Mouse (Mus musculus): ENCODE measurements around the gene Smurf2.

The Smurf2 gene

DNA sequence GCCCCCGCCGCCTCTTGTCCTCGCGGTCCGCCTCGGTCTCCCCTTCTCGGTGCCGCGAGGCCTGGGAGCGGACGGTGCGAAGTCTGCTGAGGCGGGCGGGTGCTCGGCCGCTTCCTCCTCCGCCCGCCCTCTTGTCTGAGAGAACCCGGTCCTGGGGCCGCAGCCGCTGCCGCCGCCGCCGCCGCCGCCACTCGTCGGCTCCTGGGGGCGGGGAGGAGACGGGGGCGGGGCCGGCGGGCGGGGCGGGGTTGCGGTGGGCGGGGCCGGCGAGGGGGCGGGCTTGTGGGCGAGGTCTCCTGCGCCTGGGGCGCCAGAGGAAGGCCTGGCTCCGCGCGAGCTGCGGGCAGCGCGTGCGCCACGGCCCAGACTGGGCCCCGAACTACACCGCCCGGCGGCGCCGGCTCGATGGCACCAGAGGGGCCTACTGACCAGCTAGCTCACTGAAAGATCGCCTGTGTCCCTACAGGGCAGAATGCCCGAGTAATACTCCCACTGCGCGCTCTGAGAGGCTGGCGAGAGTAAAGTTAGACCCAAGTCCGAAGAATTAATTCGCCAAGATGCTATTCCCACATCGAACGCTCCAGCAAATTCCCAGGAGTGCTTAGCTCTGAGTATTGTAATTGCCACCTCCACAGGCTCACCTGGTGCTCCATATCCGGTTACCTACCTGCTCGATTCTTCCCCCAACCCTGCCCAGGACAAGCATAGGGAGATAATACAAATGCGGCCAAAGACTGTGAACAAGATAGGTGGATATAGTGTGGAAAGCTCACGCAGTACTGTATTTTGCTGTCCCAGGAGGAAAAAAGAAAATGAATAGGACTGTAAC lies at the start of gene Smurf2:
Gene Smurf2 (minus strand): TSS at position 165 of the 829 bp plus-strand sequence.
- DNase-seq (ENCODE audit: low spot score): peak; percentile 89

DNA sequence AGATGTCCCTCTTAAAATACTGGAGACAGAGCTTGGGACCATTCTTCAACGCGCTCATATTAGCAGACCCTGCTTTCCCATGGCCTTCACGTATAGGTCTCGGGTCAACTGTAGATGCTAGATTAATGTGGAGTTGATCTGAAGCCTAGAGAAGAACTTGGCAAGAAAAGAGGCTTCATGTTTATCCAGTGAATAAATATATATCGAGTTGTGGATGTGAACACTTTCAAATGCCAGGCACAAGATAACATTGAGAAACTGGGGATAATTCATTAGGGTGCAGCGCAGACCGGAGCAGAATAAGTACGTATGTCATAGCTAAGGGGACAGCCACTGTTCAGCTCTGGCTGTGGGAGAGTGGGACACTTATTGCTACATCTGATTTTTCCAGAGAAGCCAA lies 49.3 kb upstream of the Smurf2 start:
- DNase-seq (ENCODE audit: low spot score): no peak

DNA sequence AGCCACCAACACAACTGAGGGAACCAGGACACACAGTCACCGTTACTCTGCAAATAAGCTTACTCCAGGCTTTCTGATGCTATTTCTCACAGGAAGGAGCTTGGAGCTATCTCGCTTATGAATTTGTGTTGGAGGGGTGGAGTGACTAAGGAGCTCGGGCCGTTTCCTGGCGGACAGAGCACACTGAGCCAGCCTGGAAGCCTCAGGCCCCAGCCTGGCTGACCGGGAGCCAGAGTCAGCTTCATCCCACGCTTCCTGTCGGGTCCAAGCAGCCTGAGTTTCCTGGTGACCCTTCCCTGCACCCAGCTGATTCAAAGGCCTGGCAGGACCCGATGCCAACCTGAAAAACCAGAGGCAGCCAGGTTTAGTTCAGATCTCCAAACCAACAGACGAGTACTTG lies 47.1 kb upstream of the Smurf2 start:
- DNase-seq (ENCODE audit: low spot score): no peak

DNA sequence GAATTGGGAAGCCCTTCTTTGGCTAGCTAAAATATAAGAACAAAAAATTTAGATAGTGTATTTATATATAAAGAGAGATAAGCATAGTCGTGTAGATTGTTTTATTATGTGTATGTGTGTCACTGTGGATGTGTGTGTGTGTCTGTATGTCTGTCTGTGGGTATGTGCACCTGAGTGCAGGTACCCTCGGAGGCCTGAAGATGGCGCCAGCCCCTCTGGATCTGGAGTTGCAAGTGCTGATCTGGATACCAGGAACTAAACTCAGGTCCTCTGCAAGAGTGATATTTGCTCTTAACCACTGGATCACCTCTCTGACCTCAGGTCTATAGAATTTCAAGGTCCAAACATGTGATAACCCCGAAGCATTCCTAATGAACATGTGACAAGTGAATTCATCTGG lies 45.4 kb upstream of the Smurf2 start:
- DNase-seq (ENCODE audit: low spot score): no peak

DNA sequence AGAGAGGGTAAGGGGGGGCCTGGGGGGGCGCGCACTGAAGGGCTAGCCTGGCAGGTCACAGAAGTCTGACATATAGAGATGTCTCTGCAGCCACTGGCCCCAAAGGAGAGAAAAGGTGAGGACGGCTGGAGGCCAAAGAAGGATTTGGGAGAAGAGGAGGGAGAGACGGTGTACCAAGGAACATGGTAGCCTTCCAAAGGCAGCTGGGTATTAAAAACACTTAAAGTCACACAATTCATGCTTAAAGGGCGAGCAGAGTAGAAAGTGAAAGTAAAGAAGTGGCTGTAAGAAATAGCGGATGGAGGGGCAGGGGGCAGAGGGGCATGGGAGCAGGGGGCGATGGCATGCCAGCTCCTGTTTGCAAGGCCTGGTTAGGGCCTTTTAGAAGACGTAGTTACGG lies 41.8 kb upstream of the Smurf2 start:
- DNase-seq (ENCODE audit: low spot score): peak; percentile 43

DNA sequence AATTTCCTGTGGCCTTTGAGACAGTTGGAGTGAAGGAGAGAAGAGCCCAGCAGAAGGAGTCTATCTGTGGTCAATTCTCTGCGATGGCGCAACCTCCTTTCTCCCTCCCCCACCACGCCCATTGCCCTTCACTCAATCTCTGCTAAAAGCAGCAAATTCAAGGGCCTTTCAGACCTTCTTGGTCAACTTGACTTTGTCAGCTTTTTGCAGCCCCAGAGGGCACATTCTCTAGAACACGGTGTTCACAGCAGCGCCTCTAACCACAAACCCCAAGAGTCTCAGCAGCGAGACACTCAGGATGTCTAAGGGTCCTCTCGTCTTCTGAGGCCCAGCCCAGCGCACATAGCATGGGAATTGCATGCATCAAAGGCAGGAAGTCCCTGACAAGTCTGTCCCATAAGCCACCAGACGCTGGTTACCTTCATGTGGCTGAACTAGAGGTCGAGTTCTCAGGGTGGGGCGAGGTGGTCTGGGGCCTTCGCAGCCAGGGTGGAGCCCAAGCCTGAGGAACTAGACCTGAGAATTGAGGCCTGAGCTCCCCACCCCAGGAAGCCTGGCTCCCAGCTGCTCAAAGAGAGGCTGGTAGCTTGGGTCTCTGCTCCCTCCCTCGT lies 41.1 kb upstream of the Smurf2 start:
- no peak for DNase-seq (ENCODE audit: low spot score)

DNA sequence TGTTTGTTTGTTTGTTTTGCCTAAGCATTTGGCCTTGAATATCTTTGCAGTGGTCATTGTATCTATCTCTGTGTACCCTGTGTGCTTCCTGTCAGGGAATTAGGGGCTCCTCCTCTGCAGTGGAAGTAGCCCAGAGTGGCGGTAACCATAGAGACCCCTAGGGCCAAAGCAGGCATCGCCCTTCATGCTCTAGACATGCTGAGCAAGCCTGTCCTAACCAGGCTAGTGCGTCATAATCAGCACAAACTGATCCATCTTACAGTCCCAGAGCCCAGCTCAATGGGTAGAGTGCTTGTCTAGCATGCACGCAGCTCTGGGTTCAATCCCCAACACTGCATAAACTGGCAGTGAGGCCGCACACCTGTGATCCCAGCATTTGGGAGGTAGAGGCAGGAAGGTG lies 38.6 kb upstream of the Smurf2 start:
- no peak for DNase-seq (ENCODE audit: low spot score)

DNA sequence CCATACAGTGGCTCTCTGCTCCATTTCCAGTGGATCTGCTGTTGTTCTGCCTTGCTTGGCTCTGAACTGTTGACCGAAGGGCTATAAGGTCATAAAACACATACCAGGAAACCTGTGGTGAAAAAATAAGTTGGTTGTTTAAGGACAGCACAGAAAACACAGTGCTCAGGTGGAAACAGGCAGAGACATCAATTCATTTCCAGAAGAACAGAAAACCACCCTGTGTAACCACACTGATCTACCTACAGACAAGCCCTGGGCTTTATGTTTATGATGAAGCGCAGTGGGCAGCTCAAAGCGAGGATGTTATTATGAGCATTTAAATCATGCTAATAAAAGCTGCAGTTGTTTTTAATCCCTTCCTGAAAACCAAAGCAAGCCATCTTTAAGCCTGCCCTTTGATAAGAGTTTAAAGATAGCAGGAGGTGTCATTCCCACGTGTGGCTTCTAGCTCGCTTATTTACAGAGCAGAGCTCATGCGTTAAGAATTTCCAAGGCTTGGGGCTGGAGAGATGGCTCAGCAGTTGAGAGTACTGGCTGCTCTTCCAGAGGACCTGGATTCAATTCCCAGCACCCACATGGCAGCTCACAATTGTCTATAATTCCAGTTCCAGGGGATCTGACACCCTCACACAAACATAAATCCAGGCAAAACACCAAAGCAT lies 38.0 kb upstream of the Smurf2 start:
- no peak for DNase-seq (ENCODE audit: low spot score)

DNA sequence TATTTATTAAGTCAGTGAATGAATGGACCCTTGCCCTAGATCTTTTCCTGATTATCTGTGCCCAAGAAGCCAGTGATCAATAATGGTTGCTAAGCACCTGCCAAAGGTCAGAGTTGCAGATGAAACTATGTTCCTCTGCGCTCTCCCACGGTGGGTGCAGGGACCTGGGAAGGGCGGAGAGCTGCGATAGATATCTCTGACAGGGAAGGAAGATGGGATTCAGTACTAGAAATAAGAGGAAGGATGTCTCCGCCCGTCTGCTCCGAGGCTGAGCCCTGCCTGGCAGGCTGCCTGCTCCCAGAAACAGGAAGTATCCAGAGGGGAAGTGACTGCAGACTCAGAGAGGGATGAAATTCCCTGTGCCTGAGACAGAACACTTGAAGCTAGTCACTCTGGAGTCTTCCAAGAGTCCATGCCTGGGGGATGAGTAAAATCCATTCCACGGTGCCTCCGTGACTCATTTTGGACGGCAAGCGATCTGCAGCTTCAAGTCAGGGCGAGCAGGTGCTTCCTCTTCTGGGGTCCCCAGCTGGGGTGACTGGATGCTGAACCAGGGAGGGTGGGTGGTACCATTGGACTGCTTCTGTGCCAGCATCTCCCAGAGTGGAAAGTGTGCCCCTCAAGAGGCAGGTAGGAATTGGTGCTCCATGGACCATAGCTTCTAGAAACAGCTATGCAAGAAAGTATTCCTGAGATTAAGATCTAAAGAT lies 36.9 kb upstream of the Smurf2 start:
- peak; percentile 49 for DNase-seq (ENCODE audit: low spot score)

DNA sequence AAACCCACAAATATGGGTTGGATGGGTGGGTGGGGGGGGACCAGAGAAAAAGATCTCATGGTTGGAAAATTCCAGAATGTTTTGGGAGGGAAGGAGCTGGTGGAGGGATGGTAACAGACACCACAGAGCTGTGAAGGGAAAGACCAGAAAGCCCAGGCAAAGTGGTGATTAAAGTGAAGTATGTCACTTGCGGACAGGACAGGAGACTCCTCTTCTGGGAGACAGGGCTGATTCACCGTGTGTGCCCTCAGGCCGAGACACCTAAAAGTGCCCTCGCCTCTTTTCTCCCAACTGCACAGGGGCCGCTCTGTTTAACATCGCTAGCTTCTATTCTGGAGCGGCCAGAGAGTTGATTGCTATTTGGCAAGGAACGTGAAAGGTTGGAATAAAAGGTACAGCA lies 34.1 kb upstream of the Smurf2 start:
- DNase-seq (ENCODE audit: low spot score): no peak

DNA sequence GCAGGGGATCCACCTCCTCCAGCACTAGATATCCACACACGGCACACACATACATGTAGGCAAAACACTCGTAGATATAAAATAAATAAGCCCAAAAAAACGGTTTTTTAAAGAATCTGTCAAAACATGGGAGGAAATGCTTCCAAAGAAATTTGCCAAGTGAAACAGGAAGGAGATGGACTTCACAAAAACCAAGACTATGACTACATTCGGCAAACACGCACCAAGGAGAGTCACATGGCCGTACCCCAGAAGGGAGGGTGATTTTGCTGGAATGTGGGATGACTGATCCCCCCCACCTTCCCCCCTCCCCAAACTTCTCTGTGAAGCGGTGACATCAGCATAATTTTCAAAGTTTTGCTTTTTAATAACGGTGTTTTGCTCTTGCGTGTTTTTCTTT lies 33.6 kb upstream of the Smurf2 start:
- DNase-seq (ENCODE audit: low spot score): no peak

DNA sequence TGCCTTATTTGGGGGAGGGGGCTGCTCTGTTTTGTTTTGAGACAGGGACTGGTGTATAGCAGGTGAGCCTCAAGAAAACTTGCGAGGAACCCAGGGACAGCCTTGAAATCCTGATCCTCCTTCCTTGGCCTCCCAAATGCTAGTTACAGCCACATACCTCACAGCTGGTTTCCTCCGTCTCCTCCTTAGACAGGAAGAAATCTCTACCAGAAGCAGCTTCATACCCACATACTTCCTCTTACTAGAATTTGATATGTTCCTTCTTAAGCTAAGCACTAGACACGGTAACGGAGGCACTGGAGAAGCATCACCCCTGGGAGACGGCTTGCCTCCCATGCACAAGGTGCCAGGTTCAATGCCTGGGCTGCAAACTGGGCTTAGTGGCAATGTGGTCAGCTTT lies 16.8 kb upstream of the Smurf2 start:
- no peak for DNase-seq (ENCODE audit: low spot score)

DNA sequence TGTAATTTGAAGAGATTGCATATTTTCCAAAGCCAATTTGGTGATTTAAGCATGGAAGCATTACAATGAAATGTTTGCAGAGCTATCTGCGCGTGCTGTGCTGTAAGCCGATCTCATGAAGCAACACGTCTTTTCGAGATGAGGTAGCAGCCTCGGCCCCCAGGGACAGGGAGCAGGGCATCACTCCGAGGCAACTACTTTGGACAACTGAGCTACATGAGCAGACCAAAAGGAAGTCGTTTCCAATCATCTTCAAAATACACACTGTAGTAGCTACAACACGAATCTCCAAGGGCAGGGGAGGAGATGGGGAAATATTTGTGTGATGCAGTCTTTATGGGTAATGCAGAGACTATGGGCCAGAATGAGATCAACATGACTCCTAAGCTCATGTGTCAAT lies 9.9 kb upstream of the Smurf2 start:
- no peak for DNase-seq (ENCODE audit: low spot score)

DNA sequence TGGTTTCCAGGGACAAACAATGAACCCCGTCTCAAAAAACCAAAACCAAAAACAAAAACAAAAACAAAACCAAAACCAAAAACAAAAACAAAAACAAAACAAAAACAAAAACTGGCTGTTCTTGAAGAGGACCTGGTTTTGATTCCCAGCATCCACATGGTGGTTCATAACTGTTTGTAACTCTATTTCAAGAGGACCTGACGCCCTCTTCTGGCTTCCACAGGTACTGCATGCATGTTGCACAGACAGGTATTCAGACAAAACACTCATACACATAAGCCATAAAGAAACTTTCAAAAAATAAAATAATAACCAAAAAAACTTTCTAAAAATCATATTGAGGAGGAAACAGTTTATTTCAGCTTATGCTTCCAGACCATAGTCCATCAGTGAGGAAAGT lies 8.4 kb upstream of the Smurf2 start:
- no peak for DNase-seq (ENCODE audit: low spot score)

DNA sequence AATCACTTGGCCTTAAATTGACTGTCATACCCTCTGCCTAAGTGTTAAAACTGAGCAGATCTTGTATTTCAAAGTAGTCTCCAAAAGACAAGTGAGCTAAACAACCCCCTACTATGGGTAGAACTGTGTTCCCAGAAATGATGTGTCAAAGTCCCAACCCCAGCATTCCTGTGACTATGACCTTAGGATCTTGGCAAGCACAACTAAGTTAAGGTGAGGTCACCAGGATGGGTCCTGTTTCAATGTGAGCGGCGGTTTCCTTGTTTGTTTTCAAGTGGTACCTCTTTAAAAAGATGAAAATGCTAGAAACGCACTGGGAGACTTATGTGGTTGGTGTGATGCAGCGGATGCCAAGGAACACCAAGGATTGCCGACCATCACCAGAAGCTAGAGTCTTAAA lies 7.4 kb upstream of the Smurf2 start:
- DNase-seq (ENCODE audit: low spot score): no peak

DNA sequence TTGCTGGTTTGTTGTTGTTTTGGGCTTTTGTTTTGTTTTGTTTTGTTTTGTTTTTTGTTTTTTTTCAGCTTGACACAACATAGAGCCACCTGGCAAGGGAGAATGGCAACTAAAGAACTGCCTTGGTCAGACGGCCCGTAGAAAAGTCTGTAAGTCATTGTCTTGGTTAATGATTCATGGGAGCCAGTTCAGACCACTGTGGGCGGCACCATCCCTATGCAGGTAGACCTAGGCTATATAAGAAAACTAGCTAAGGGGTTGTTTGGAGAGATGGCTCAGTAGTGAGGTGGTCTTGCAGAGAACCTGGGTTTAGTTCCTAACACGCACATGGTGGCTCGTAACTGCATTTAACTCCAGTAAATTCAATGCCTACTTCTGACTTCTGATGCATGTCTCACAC lies 6.7 kb upstream of the Smurf2 start:
- no peak for DNase-seq (ENCODE audit: low spot score)

DNA sequence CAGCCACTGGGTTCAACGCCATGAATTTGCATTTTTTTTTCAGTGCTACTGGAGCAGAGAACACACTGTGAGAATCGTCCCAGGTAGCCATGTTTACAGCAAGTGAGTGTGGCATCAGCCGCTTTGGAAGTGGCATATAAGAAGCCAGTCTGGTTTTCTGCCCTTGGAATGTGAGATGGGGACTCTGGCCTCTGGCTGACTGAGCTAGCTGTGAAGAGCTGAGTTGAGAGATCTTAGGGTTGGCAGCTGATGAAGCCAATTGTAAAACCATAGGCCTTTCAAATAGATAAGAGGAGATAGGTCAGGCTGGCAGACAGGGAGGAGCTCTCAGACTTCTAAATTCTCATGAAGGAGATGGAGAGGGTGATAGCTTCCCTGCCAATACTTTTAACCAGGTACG lies 6.2 kb upstream of the Smurf2 start:
- DNase-seq (ENCODE audit: low spot score): no peak

DNA sequence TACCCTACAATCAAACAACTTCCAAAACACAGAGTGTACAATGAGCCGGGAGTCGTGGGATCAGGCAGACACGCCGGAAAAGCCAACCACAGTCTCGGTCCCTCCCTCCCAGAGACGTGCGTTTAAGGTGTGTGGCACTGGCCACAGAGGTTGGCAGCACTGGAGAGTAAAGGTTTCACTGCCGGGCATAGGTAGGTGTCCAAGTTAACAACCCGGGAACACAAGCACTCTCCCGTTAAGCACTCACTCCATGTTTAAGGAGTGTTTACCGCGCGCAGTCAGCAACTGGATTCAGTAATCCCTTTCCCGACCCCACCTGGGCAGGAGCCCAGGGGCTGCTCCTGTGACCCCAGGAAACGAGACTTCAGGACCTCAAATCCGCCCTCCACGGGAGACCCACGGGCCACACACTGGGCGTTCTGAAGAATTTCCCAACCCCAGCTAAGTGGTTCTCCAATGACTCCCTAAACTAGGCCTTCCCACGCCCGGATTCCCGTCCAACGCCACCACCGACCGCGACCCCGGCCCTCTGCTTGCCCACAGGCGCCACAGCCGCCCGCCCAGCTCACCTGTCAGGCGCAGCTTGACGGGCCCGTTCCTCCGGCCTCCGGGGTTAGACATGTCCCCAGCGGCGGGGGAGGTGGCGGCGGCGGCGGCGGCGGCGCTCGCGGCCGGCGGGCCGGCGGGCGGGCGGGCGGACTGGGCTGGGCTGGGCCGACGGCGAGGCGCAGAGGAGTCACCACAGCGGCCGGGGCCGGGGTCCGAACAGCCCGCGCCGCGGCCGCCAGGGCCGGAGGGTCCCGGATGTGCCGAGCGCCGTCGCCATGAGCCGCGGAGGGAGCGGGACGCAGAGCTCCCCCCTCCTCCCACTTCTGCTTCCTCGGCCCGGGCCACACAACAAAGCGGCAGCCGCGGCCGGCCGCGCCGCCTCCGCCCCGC lies 634 bp downstream of the Smurf2 start:
- peak; percentile 37 for DNase-seq (ENCODE audit: low spot score)

DNA sequence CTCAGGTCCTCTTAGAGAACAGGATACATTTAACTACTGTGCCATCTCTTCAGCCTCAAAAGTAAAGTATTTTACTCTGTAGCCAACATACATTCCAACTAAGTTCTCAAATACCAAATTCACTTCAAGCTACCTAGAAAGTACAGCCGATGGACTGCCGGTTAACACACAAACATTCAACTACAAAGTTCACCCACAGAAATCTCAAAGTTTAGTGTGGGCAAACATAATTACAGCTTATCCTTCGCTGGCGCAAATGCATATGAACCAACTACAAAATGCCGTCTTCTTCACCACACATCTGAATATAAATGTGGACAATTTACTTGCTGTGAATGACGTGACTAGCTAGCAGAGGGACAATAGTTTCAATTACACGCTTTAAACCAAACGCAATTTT lies 1.6 kb downstream of the Smurf2 start:
- DNase-seq (ENCODE audit: low spot score): no peak

DNA sequence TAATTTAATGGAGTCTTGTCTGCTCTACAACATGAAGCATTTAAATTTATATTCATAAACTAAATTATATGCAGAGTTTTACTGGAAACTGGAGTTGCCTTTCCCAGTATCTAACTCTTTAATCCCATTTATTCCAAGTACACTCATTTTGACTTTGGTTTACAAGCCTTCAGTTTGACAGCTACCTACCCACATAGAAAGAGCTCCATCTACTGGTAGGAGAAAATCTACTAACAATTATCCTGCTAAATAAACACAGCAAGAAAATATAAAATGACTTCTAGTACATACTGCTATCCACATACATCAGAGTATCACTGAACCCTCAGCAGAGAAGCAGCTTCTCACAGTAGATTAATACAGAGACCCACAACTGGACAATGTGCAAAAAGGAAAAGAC lies 9.3 kb downstream of the Smurf2 start:
- DNase-seq (ENCODE audit: low spot score): peak; percentile 37

DNA sequence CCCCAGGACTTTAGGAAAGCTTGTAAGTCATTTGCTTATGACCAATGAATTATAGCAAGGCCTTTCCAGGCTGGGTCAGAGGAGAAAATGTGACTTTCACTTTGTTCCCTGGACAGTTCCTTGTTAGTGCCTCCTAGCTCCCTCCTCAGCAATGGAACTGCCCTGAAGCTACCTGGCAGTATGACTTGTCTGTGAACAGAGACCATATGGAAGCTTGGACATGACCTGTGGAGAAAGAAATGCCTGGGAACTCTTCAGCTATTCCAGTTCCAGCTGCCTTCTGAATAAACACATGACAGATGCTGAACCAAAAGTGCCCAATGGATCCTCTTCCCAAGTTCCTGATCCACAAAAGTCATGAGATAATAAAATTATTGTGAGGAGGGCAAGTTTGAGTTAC lies 12.5 kb downstream of the Smurf2 start:
- no peak for DNase-seq (ENCODE audit: low spot score)

DNA sequence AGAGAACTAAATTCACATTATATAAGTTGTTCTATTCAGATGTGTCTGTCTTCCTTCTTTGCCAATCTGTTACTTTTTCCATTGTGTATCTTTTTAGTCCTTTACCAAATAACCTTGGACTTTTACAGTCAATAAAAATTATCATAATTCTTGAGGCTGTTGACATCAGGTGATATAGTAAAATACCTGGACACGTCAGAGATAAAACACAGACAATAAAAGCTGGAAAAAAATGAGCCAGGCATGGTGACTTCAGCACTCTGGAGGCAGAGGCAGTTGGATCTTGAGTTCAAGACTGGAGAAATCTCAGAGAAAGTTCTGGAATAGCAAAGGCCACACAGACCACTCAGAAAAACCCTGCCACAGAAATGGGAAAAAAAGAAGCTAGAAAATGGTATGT lies 13.3 kb downstream of the Smurf2 start:
- DNase-seq (ENCODE audit: low spot score): no peak
